Mouse (Mus musculus) frontal cortex, postnatal 25 days (tissue): Measurements from ENCODE around the gene Syt13.

Experiments used
- DNase-seq, 2 experiments: peaks; one replicate each; pipeline ENCODE4 v3.0.0; 2022; ENCODE audit warnings: low spot score in 2 of 2

Gene Syt13

DNA sequence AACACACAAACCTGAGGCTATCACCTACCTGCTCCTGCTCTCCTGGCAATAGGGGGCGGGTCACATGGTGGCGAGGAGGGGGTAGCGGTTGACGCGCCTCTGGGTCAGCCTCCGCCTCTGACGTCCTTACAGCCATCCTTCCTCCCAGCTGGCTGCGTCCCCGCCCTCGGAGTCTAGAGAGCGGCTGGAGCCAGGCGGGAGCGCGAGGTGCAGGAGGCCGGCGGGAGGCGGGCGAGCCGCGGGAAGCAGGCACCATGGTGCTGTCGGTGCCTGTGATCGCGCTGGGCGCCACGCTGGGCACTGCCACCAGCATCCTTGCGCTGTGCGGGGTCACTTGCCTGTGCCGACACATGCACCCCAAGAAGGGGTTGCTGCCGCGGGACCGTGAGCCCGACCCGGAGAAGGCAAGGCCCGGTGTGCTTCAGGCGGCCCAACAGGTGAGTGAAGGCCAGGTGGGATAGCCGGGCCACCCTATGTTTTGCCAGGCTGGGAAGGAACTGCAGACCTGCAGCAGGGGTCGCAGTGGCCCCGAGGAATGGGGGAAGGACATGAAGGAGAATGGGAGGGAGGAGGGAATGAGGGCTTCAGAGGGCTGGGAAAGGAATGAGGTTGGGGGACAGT lies at the start of gene Syt13:
Gene Syt13, plus strand, starts transcription at position 166 of the 621 bp plus-strand sequence.
- DNase-seq = peak; percentile 53 to 57

DNA sequence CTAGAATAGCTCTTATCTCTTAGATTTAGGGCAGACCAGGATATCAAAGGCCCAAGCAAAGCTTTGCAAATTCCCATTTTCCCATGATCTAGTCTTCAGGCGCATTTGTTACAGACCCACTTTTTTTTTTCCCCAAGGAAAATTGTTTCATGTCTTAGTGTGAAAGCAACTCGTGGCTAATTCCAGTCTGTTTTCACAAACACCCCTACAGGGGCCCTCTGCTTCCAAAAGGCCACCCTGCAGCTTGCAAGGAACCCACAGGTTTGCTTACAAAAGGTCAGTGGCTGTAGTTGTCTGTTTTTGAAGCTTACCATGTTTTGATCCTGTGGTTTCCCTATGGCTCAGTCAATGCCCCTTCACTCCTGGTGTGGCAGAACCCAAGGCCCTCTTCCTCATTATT lies 48.3 kb upstream of the Syt13 start:
- DNase-seq = no peak

DNA sequence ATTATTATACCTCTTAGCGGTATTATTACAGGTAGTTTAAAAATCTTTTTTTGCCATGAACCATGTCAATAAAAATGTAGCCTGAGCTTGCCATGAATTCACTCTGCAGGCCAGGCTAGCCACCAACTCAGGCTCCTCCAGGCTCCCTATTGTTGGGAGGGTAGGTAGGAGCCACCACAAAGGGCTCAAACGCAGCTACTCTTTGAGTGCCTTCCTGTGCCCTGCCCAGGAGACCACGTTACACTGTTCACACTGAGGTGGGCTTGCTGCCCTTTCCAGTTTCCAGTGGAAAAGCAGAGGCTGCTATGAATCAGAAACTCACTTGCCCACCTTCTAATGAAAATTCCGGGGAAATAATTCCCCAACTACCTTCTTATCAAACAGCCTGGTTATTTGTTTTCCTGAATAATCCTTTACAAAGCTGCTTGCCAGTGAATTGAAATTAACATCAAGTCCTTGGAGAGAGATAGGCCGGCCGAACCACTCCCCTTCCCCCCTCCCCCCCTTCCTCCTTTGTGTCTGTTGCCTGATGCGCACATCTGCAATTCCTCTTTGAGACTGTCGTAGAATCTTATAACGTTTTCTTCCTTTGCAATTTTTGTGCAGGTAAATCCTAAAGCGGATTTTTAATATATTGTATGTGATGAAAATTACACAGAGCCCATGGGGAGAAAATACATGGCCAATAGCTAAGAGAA lies 44.6 kb upstream of the Syt13 start:
- no peak for DNase-seq

DNA sequence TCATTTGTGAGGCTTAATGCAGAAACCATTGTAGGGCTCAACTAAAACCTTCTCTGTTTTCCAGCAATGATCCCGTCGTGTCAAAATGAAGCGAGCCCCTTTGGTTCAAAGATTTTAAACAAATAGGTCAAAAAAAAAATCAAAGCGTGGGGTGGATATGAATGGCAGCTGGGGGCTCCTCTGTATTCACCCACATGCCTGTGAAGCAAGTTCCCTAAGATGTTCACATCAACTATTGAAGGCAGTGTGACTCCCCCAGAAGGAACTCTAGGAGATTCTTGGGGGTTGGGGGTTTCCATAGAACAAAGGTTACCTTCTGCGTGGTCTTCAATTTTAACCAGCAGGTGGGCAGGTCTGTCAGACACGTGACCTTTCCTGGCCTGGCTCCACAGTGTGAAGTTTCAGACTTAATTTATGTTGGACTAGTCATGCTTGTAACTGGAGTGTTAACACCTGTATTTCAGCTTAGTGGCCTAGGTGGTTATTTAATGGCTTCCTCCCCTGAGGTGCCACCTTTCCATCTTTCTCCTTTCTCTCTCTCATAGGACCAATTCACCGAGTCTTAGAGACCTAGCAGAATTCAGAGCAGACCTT lies 43.7 kb upstream of the Syt13 start:
- no peak for DNase-seq

DNA sequence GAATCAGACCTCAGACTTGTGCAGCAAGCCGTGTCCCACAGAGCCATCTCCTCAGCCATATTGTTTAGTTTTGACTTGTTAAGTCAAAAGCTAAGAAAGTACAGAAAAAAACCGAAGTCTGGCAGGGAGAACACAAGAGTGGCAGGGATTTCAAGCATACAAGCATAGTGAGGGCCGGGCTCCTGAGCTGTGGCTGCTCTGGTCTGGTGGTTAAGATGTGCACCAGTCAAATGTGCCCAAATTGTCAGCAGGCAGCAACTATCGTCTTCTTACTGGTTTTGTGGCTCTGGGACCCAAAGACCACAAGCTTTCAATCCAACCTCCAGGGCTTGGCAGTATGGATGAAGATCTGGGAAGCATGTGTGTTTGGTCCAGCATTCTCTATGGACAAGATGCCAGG lies 42.2 kb upstream of the Syt13 start:
- no peak for DNase-seq

DNA sequence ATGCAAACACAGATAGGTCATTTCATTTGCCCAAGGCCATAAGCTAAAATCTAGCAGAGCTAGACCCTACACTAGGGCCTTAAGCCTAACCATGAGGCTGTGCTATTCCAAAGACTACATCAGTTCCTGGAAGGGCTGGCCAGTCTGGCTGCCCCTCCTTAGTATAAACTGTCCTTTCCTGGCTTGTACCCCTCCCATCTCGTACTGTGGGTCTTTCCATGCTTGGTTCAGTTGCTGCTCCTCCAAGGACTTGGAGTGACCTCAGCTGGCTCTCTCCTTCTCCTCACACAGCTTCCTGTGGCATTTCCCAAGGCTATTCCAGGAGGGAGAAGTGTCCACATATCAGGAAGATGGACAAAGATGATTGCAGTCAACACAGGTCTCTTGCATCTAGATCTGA lies 40.3 kb upstream of the Syt13 start:
- no peak for DNase-seq

DNA sequence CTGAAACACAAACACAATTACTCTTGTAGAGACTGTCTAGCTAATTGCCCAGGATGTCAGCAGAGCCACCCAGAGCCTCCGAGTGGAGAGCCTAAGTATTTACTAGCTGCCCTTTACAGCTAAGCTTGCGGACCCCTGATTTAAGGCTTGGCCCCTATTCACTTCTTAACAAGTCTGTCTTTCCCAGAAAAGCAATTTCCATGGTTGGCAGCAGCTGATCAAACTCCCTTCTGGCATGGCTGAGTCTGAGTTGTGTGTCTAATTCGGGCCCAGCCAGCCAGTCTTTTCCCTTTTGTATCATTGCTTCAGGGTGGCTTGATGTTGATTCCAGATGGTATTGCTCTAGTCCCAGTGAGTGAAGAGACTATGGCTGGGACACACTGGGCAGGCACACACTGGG lies 37.4 kb upstream of the Syt13 start:
- no peak for DNase-seq

DNA sequence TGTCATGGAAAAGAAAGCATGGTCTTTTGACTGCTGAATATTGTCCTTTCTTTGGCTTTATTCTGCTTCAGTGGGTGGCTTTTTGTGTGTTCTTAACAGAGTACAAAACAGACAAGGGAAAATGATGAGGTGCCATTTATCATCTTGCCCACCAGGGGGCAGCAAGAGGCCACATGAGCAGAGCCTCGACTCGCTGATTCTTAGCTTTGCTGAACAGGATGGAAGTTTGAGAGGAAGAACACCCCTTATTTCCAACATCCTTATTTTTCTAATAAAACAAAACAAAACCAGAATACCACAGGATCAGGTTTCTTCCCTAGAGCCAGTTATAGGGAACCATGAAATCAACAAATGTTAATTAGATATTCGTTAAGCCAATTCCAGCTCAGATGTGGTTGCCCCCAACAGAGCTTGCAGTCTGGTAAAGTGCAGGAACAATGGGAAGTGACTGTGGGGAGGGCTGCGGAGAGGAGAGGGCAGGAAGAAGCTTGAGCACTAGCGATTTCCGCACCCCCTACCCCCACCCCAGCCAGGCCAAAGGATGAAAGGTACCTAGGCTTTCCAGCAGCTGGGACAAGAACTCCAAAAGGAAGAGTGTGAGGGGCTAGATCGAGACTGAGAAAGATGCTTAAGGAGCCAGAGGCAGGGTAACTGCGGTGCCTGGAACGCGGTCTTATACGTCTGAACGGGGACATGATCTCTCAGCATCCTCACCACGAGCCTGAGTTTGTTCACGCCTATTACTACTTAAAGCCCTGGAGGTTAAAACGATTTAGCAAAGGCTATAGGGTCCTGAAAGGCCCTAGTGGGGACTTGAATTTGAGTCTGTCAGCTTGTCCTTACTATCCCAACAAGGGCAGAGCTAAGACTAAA lies 31.6 kb upstream of the Syt13 start:
- peak; percentile 40 to 64 for DNase-seq

DNA sequence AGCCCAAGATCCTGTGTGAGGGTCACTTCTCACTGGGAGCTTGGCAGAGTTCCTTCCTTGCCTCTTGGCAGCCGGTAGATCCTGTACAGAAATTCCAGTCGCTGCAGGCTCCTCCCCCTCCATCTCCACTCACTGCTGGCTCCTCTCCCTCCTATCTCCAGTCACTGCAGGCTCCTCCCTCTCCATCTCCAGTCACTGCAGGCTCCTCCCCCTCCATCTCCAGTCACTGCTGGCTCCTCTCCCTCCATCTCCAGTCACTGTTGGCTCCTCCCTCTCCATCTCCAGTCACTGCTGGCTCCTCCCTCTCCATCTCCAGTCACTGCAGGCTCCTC lies 31.0 kb upstream of the Syt13 start:
- DNase-seq = no peak

DNA sequence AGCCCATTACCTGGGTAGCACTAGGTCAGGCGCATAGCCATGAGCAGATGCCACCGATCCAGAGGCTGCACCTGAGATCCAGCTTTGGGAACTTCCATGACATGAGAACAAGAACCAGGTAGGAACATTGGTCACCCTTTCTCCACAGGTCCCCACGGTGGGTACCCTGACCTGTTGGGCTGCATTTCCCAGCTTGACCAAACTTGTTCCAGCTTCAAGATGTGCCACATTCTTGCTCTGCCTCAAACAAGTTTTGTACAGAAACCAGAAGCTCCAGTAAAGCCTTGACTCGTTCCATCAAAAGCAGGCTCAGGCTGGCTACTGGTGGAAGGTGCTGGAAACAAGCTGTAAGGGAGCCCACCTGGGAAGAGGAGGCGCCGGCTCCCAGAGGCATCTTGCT lies 29.9 kb upstream of the Syt13 start:
- DNase-seq = no peak

DNA sequence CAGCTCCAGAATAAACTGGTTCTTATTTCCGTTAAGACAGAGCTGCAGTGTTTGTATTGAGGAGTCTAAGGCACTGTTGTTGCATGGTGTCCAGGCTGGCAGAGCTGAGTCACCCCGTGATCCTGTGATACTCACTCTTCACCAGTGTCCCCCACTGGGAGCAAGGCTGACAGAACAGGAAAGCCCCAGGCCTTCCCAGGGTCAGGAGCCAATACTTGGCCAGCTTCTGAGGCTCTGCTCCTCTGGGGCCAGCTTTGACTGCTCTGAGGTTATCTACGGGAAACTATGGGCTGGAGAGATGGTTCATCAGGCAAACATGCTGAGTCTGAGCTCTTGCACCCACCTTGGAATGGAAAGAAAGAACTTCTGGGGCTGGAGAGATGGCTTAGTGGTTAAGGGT lies 28.0 kb upstream of the Syt13 start:
- no peak for DNase-seq

DNA sequence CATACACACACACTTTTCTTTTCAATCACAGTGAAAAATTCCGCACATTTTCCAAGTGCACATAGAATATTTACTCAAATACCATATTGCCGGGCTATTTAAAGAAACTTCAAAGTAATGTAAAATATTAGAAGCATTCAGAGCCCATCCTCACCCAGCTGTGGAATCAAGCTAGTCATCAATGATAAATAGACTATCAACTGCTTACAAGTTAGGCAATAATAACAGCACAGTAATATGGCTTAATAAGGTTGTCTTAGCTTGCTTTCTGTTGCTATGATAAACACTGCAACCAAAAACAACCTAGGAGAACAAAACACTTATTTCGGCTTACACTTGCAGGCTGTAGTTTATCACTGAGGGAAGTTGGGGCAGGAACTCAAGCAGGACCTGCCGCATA lies 22.4 kb upstream of the Syt13 start:
- DNase-seq = no peak

DNA sequence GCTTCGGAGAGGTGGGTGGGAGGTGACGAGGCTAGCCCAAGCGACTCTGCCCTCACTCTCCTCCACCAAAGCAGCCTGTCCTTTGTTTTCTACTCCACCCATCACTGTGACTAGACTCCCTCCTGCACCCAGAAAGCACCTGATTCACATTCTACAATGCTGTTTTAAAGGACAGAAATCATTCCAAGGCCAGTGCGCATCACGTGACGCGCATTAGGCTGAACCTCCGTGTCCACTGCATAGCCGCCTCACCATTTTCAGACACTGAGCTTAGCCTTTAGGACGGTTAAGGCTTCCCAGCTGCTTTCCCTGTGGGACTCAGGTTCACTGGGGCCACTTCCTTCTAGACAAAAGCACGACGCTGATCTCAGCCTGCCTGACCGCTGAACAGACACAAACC lies 11.2 kb upstream of the Syt13 start:
- DNase-seq = no peak

DNA sequence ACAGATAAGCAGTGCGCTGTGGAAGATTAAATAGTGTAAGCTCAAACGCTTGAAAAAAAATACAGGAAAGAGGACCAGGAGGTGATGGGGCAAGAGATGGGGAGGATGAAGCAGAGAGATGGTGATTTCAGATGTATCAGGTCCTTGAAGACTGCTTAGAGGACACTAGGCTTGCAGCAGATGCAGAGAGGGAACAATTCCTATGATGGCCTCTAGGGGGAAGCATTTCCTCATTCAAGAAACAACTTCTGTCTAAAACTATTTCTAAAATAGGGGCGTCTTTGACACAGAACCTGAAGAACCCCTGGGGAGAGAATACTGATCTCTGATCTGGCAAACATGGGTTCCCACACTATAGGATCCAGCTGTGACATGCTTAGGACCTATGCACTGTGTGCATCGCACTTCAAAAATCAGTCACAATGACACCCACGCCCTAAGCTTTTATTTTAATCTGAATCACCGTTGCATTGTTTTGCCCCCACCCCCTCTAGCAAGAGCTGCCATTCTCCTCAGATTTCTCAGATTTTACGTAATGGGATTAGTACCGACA lies 10.5 kb upstream of the Syt13 start:
- peak in 1 of 2 experiments; percentile 52 for DNase-seq

DNA sequence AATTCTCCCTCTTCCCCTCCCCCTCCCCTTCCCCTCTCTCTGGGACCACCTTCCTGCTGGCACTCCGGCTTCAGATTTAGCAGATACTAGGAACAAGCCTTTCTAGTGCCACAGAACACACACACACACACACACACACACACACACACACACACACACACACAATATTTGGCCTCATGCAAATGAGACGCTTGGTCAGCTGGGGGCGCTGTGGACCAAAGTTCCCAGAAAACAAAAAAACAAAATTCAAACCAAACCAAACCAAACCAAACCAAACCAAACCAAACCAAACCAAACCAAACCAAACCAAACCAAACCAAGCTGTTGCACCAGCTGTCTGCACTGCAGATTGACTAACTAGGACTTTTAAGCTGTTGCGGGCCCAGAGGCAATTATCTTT lies 4.5 kb upstream of the Syt13 start:
- DNase-seq = no peak

DNA sequence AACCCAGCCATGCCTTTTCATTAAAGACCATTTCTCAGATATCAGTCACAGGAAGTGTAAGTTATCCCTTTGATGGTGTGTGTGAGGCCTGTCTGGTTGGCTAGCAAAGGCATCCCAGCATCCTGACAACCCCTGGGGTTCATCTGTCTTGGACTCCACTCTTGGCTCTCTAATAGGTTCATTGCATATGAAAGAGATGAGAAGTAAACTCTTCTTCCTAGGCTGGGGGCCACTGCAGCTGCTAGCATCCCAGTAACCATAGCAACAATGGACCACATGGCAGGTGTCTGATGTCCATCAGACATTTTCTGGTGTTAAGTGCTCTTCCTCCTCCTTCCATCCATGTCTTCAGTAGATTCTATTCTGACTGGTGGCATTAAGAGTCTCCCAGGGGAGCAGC lies 2.6 kb upstream of the Syt13 start:
- DNase-seq = no peak

DNA sequence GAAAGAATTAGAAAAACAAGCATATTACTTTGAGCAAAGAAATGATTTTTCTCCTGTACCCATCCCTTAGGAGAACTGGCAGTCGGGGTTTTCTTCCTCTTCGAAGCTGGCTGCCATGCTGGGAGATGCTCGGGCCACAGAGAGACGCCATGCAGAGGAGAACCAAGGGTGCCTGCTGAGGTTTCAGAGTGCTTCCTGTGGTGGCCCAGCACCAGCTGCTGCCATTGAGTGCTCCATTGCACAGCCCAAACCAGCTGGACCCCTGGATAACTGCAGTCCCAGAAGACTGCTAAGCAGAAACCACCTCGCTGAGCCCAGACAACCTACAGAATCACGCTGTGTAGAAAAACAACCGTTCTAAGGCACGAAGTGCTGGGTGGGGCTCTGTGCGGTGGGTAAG lies 1.6 kb upstream of the Syt13 start:
- DNase-seq = no peak

DNA sequence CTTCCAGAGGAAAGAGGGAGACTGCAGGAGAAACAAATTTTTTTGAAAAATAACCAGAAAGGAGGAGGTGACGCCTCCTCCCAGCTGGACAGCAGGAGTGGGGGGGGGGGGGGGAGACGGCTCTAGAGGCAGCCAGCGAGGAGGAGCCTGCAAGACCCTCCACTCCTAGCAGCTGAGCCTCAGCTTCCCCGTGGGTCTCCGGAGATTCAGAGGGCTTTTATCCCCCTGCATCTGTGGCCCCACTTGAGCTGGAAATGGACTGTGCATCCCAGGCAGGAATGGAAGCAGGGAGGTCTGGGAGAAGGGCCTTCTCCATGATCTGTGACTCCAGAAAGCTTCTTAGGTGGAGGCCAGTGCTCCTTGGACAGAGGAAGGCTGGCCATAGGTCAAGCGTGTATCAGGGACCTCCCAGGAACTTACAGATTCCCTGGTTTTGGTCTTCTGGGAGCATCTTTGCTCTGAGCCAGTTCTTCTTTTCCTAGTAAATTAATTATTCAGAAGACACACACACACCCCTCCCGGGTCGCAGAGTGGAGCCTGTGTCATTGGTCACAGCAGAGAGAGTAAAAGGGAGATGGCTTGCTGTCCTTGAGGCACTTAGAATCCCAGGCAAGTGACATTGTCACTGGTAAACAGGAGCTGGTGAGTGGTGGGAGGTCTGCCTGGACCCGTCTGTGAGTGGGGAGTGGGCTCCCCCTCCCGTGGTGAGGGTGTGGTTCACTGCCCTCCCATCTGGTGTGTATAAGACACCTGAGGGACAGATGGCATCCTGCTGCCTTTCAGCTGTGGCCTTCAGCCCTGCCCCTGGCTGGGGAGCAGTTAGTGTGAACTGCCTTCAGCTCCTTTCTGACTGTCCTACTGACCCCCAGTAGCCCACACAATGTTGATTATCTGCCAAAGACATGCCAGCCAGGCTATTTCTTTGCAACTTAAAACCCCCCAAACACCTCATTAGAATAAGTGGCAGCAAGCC lies 1.0 kb downstream of the Syt13 start:
- no peak for DNase-seq

DNA sequence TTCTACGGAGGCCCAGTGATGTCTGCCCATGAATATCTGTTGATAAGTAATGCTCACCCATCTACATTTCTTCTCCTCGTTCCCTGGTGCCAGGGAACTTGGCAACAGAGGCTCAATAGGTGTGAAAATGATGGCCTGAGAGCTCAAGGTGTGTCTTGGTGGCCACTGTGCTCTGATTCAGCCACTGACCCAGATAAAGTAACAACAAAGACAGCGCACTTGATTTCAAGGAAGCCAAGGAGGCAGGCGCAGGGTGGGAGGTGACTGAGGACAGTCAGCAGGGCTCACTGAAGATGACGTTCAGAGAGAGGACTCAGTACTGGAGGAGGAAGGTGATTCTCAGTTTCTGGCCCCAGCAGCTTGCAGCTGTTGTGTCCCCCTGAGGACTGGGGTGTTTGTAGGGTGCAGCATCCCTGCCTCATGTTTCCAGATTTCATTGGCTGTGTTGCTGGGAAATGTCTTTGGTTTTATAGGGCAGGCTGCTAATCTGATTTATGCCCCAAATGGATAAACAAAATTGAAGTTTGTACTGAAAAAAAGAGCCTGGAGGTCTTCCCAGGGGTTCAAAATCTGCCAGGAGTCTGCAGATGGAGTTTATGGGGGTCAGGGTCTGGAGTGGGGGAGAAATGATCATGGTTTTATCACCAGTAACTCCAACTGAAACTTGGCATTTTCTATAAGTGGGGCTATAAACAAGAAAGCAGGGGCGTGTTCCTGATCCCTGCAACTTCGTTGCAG lies 2.7 kb downstream of the Syt13 start:
- DNase-seq = no peak

DNA sequence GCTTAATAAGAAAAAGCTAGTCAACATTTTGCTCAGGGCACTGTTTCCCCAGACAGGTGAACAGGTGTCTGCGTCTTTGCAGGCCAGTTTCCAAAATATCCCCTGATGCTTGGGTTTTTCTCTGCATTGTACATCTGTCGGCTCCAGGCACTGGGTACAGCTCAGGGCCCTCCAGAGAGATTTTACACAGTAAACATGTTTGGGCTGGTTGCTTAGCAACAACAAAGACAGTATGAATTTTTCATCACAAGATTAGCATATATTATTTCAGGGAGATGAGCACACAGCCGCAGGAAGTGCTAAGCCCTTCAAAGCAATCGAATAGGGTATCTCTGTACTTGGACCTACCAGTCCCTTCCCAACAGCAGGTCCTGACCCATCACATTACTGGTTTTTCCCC lies 5.8 kb downstream of the Syt13 start:
- DNase-seq = no peak
